Mouse (Mus musculus) kidney, postnatal 4 days (tissue): ENCODE data around the gene AU041133.
"Not testable (repeated sequence)": the region's sequence is repeated elsewhere in the genome, so short reads cannot be mapped to it uniquely, and the experiment has no call there.

Source experiments
- DNase-seq, 2 experiments: peaks; one replicate each; pipeline ENCODE4 v3.0.0; 2021; ENCODE audit warnings: mixed read lengths in 2 of 2

Gene AU041133

DNA sequence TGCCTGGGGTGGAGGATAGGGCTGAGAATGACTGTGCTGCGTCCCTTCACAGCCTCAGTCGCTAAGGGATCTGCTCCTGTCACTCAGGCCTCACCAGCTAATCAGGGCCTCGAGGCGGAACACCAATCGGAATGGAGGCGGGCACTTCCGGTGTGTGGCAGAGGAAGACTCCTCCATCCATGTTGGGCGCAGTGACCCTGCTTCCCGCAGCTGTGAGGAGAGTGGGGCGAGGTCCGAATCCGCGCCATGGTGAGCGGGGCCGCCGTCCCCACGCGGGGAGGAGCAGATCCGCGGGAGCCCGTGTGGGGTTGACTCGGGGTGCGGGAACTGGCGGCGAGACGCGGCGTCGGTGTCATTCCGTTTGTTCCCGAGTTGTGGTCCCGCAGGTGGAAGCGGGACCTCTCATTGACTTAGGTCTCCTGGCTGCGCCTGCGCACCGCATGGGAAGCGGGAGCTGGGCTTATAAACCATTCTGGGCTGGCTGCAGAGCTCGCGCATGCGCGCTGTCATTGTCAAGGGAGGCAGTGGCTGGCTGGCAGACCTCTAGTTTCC is at the start of gene AU041133:
Gene AU041133 (plus strand): TSS at position 164 of the 552 bp plus-strand sequence.
- peak; percentile 89 to 94 for DNase-seq

DNA sequence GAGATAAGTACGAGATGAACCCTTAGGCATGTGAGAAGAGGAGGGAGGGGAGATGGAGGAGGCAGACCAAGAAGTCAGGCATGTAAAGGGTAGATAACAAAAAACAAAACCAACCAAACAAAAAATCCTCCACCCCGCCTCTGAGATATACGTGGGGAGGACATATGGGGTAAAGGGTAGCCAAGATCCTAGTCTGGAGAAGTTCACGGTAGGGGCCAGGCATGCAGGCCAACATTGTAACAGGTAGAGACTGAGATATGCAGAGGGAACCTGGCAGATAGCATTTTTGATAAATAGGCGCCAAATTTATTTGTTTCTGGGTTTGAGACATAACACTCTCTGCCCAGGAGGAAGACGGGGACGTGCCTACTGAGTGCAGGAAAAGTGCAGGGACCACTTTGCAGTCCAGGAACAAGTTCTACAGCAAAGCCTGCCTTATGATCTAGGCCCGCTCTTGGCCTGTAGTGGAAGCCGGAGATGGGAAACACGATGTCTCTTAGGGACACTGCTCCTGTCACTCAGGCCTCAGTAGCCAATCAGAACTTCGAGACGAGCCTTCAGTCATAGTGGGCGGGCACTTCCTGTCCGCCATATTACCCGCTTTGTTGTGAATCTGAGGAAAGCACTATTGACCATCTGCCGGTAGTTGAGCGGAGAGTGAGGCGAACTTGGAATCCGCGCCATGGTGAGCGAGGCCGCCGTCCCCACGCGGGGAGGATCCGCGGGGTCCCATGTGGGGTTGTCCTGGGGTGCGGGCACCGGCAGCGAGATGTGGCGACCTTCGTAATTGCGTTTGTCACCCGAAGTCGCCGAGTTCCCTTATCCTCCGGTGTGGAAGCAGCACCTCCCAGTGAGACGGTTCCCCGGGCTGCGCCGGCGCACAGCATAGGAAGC is 44.8 kb upstream of the AU041133 start, which contains the start of gene BC024063:
Gene BC024063 (plus strand): TSS at position 626 of the 894 bp plus-strand sequence.
- peak; percentile 73 to 83 for DNase-seq

DNA sequence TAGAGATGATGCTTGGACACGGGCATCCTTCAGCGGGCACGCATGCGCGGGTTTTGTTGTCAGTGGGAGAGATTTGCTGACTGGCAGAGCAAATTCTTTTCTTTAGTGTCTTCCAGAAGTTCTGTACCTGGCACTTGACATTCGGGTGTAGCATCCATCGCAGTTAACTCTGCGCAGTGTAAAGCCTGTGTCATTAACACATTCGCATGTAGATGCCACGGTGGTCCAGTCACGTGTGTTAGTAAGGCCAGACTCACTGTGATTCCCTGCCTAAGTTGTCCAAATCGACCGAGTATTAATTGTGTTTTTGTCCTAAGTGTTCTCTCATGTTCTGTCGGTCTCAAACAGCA is 44.2 kb upstream of the AU041133 start:
- not testable (repeated sequence) for DNase-seq

DNA sequence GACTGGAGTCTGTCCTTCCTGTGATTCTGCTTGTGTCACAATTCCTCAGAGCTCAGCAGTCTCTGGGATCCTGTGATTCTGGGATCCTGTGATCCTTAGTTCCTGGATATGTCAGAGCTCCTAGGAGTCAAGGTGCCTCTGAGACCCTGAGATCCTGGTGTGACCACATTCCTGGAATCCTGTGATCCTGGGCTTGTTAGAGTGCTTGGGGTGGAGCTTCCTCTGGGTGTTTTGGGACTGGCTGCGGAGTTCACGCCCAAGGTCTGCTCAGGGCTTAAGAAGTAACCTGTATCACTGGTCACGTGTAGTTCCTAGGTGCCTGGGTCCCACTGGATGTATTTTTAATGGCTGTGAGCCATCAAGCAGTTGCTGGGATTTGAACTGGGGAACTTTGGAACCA is 10.6 kb upstream of the AU041133 start:
- DNase-seq: no peak

DNA sequence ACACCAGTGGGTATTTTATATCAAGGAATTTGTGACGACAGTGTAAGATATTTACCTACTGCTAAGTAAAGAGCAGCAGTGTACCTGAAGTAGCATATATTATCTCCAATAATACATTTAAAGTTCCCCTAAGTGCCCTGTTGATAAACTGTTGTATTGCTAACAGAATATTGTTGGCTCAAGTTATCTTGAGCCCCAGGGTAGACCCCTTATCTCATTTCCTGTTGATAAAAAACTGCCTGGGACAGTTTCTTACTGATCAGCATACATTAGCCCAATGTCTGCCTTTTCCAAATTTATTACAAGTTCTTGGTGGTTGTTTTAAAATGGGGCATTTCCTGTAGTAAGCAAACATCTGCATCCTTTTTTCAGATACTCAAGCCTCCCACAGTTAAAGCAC is 17.5 kb downstream of the AU041133 start:
- DNase-seq: no peak

DNA sequence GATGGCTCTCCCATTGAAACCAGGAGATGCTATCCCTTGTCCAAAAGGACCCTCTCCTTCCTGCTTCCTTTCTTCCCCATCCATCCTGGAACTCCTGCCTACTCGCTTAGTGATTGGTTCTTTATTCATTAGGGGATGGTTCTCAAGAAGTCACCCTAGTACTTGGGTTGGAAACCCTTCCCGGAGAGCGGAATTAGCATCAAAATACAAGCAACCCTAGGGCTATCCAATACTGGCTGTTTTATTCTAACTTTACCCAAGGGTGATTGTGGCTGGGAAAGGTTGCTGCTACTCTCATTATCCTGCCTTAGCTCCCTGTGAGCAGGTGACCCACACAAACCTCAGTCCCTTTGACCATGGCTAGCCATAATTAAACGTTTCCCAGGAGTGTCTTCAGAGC is 19.8 kb downstream of the AU041133 start:
- DNase-seq: no peak

DNA sequence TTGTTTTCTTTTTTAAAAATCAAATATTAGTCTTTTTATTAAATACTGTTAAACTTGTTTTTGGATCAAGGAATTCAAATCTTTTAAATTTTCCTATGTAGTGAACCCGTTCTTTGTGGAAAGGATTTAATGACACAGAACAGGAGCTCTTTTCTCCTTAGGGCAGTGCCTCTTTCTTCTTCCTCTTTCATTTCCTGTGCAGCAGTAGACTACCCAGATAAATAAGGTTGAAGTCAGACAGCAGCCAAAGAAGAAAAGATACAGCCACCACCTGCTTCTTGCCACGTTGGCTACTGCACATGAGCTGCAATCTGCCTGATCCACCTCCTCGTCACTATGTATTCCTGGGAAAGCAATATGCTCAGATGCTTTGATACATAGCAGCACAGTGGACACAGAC is 40.0 kb downstream of the AU041133 start:
- no peak for DNase-seq

DNA sequence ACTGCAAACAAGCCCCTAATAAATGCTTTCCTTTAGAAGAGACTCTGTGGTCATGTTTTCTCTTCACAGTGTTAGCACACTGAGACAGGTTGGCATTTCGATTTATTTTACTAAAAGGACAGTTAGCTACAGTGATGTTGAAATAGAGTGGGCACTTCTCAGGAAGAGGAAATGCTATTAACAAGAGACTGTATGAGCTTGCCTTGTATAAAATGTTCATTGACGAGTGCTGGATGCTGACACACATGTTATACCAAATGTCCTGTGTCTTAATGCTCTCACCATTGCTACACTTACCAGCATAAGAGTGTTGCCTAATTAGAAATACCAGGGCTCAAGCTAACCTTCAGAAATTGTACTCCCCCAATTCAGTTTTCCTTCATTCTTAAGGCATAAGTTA is 42.0 kb downstream of the AU041133 start:
- DNase-seq: no peak

GRCm38 (mm10) chr10:82170808-82171207 is 43.0 kb downstream of the AU041133 start:
- peak in 1 of 2 experiments; percentile 10 for DNase-seq

DNA sequence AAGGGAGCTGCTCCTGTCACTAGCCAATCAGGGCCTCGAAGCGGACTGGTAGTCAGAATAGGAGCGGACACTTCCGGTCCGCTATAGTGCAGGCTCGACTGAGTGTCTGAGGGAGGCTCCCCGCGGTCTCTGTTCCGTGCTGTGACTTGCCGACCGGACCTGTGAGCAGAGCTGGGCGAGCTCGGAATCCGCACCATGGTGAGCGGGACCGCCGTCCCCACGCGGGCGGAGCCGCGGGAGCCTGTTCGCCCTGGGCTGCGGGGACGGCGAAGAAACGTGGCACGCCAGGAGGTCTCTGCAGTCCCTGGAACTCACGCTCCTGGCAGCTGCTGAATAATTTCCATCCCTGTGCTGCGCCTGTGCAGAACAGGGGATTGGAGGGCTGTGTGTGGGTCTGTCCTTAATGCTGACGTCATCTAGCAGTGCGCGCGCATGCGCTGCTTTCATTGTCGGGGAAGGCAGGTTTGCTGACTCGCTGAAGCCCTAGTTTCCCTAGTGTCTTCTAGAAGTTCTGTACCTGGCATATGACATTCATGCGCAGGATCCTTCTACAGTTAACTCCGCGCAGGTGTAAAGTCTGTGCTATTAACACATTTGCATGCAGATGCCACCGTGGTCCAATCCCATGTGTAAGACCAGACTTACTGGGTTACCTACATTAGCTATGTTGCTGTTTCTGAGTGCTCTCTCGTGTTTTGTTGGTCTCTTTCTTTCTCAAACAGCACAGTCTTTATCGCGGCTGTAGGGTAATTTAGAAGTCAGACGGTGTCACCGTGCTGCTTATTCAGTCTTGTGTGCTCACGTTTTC is 50.6 kb downstream of the AU041133 start:
- peak; percentile 86 to 92 for DNase-seq
